19 mouse cellular contexts compared by ENCODE assay signal in the genomic region with DNA sequence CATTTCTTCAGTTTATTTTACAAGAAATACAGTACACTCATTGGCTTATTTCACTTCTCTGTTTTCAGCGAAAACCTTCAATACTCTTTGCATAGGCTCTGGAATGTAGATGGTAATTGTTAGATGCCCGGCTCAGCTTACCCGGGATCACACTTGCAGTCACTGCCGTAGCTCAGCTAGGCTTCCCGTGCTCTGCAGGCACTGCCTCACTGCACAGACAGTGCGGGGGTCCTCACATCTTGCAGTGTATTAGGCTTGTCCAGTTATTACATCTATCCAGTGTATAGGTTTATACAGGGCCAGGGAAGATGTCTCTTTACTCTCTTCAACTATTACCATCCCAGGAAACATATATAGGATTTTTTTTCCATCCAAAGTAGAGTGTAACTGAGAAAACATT. TPM values are rescaled to one million over a fixed set of nuclear protein-coding genes. Genes with fewer than 3 reads are reported as not detected.
DNase-seq lines count a peak whose midpoint lies in the region; ATAC-seq and TF ChIP-seq lines count a peak whose summit lies in the region.
"Had no signal": no experiment of that assay in that cellular context is flagged by ENCODE, and none has a peak within 500 bp of the region (broad histone marks: within the 10 kb centered on the region; RNA-seq: fewer than 3 reads in every experiment).

No protein-coding gene starts in this region.

- H3K9me3 ChIP-seq in midbrain, embryonic 15.5 days, result no peaks in the 10 kb centered on the region
- no peaks in the 10 kb centered on the region for H3K9me3 ChIP-seq in midbrain, postnatal 0 days (ENCODE audit: low read length)
- no peaks in the 10 kb centered on the region for H3K9me3 ChIP-seq in embryonic facial prominence, embryonic 14.5 days (ENCODE audit: control insufficient read depth, low read length)
- H3K9me3 ChIP-seq: hindbrain, embryonic 12.5 days; intestine, embryonic 15.5 days; limb, embryonic 12.5 days; liver, embryonic 13.5 days; neural tube, embryonic 12.5 days had no signal

- no peak for TF ChIP-seq CTCF in midbrain, postnatal 0 days (IDR thresholded peaks at IDR 0.05)

- no peak for DNase-seq in frontal cortex, postnatal 14 days (ENCODE audit: low spot score in 2 of 2)
- DNase-seq in midbrain, postnatal 0 days (ENCODE audit: low spot score), result no peak
- peak; percentile 56 for DNase-seq in embryonic facial prominence, embryonic 14.5 days (ENCODE audit: low spot score)
- DNase-seq in cerebellum, adult 11 months, result no peak
- no peak for DNase-seq in layer of hippocampus, postnatal 25 days (ENCODE audit: extremely low spot score in 1 of 2, low spot score in 1 of 2)
- DNase-seq: cerebellum, adult 2 months; gastrocnemius, postnatal 25 days; kidney, postnatal 4 days; liver, embryonic 13.5 days; lung, embryonic 14.5 days; lung, postnatal 36 days; thymus, adult 2 months had no signal

- H3K36me3 ChIP-seq in midbrain, embryonic 15.5 days (replicated peaks), result no peaks in the 10 kb centered on the region
- H3K36me3 ChIP-seq in midbrain, postnatal 0 days (ENCODE audit: insufficient read depth, low read length), result peaks cover 3% of the 10 kb centered on the region; the same call in 1 of the 2 replicates
- no peaks in the 10 kb centered on the region for H3K36me3 ChIP-seq in embryonic facial prominence, embryonic 14.5 days (ENCODE audit: control insufficient read depth, insufficient read depth, low read length)
- H3K36me3 ChIP-seq: hindbrain, embryonic 12.5 days; intestine, embryonic 15.5 days; limb, embryonic 12.5 days; liver, embryonic 13.5 days; neural tube, embryonic 12.5 days had no signal

- no peak overlapping the region for H3K4me2 ChIP-seq in midbrain, embryonic 15.5 days
- H3K4me2 ChIP-seq in midbrain, postnatal 0 days (ENCODE audit: low read depth, low read length, poor library complexity, severe bottlenecking), result no peak overlapping the region
- H3K4me2 ChIP-seq in embryonic facial prominence, embryonic 14.5 days (ENCODE audit: low read depth, low read length), result no peak overlapping the region
- H3K4me2 ChIP-seq: hindbrain, embryonic 12.5 days; intestine, embryonic 15.5 days; limb, embryonic 12.5 days; liver, embryonic 13.5 days; lung, embryonic 14.5 days; neural tube, embryonic 12.5 days had no signal

- H3K4me3 ChIP-seq in midbrain, embryonic 15.5 days, result no peak overlapping the region
- no peak overlapping the region for H3K4me3 ChIP-seq in midbrain, postnatal 0 days (ENCODE audit: low read depth, low read length)
- H3K4me3 ChIP-seq in embryonic facial prominence, embryonic 14.5 days (ENCODE audit: low read depth, low read length), result no peak overlapping the region
- H3K4me3 ChIP-seq: erythroblast, embryonic 14.5 days; hindbrain, embryonic 12.5 days; intestine, embryonic 15.5 days; limb, embryonic 12.5 days; liver, embryonic 13.5 days; neural tube, embryonic 12.5 days had no signal

- no peak overlapping the region for H3K9ac ChIP-seq in midbrain, embryonic 15.5 days
- no peak overlapping the region for H3K9ac ChIP-seq in midbrain, postnatal 0 days (replicated peaks; ENCODE audit: low read length, poor library complexity, severe bottlenecking)
- H3K9ac ChIP-seq in embryonic facial prominence, embryonic 14.5 days (ENCODE audit: low read depth, low read length), result no peak overlapping the region
- H3K9ac ChIP-seq: hindbrain, embryonic 12.5 days; intestine, embryonic 15.5 days; limb, embryonic 12.5 days; liver, embryonic 13.5 days; lung, embryonic 14.5 days; neural tube, embryonic 12.5 days had no signal

- H3K27ac ChIP-seq in midbrain, embryonic 15.5 days, result no peak overlapping the region
- H3K27ac ChIP-seq in midbrain, postnatal 0 days (ENCODE audit: low read depth, low read length), result no peak overlapping the region
- H3K27ac ChIP-seq in embryonic facial prominence, embryonic 14.5 days (replicated peaks; ENCODE audit: low read depth, low read length), result peak overlapping the region; percentile 52; the same call in 1 of the 2 replicates
- H3K27ac ChIP-seq: hindbrain, embryonic 12.5 days; intestine, embryonic 15.5 days; limb, embryonic 12.5 days; liver, embryonic 13.5 days; neural tube, embryonic 12.5 days had no signal

- 69% methylated on average over 6 of the region's 6 CpGs for WGBS in midbrain, embryonic 15.5 days
- WGBS in midbrain, postnatal 0 days, result 78% methylated on average over 6 of the region's 6 CpGs
- 28% methylated on average over 6 of the region's 6 CpGs for WGBS in embryonic facial prominence, embryonic 14.5 days

- no peaks in the 10 kb centered on the region for H3K4me1 ChIP-seq in midbrain, embryonic 15.5 days
- no peaks in the 10 kb centered on the region for H3K4me1 ChIP-seq in midbrain, postnatal 0 days (ENCODE audit: insufficient read depth, low read length)
- peaks cover 23% of the 10 kb centered on the region for H3K4me1 ChIP-seq in embryonic facial prominence, embryonic 14.5 days (ENCODE audit: control insufficient read depth, insufficient read depth, low read length)
- H3K4me1 ChIP-seq: intestine, embryonic 15.5 days had no signal

- peak; percentile 22; the same call in 1 of the 2 replicates for ATAC-seq in frontal cortex, adult (ENCODE audit: low TSS enrichment)
- 0 out of 2 replicates have a peak, but pooled peaks have one; percentile 38 for ATAC-seq in midbrain, embryonic 15.5 days (replicated peaks)
- no peak for ATAC-seq in midbrain, postnatal 0 days (ENCODE audit: low FRiP score)
- ATAC-seq in embryonic facial prominence, embryonic 14.5 days (ENCODE audit: low read depth), result peak; percentile 53; the same call in 1 of the 2 replicates
- ATAC-seq: intestine, embryonic 15.5 days had no signal

- H3K27me3 ChIP-seq in midbrain, embryonic 15.5 days (replicated peaks), result no peaks in the 10 kb centered on the region
- H3K27me3 ChIP-seq in midbrain, postnatal 0 days (ENCODE audit: insufficient read depth, low read length), result no peaks in the 10 kb centered on the region
- no peaks in the 10 kb centered on the region for H3K27me3 ChIP-seq in embryonic facial prominence, embryonic 14.5 days (replicated peaks; ENCODE audit: control insufficient read depth, insufficient read depth, low read length)
- H3K27me3 ChIP-seq: hindbrain, embryonic 12.5 days; intestine, embryonic 15.5 days; limb, embryonic 12.5 days; liver, embryonic 13.5 days; neural tube, embryonic 12.5 days had no signal

RNA-seq across cellular contexts. Expression of gene Ppp1r9a, which starts 37.4 kb away (rescaled TPM):
- polyA plus RNA-seq in midbrain, embryonic 15.5 days (2015; fragmentation: Nextera tagmentation; extraction: Ambion mirVana), result 50.1 and 51.7 TPM in 2 replicates
- total RNA-seq in midbrain, postnatal 0 days (2014; rRNA removed), result 66.3 and 74.7 TPM in 2 replicates
- polyA plus RNA-seq in midbrain, postnatal 0 days (2015; fragmentation: Nextera tagmentation; extraction: Ambion mirVana), result 35.2 and 43.6 TPM in 2 replicates
- 17.1 and 20.6 TPM in 2 replicates for polyA plus RNA-seq in embryonic facial prominence, embryonic 14.5 days (2014; fragmentation: Nextera tagmentation; extraction: Ambion mirVana)
- total RNA-seq in layer of hippocampus, postnatal 25 days (2021), result 100 to 1,000 TPM; 146 to 154 TPM
